Mouse (Mus musculus): Measurements from ENCODE around the gene Prkar1b. TPM values are rescaled to one million over a fixed set of nuclear protein-coding genes. Genes with fewer than 3 reads are reported as not detected.

Prkar1b gene
- total RNA-seq, 4 experiments from 2014 or later = 413 to 462 (median 429) TPM

GRCm38 (mm10) chr5:139066861-139067614, 82.8 kb downstream of the Prkar1b start:
- no peak for DNase-seq (ENCODE audit: low spot score in 2 of 2)

GRCm38 (mm10) chr5:139064611-139065010, 85.2 kb downstream of the Prkar1b start:
- DNase-seq (ENCODE audit: low spot score in 2 of 2) = no peak

- DNase-seq (ENCODE audit: low spot score in 2 of 2) = no peak
These were observed 88.1 kb downstream of the Prkar1b start for GRCm38 (mm10) chr5:139061680-139062079.

GRCm38 (mm10) chr5:139060460-139061051, 89.2 kb downstream of the Prkar1b start:
- DNase-seq (ENCODE audit: low spot score in 2 of 2) = no peak

- no peak for DNase-seq (ENCODE audit: low spot score in 2 of 2)
These were observed 96.6 kb downstream of the Prkar1b start for GRCm38 (mm10) chr5:139053176-139053575.

- DNase-seq (ENCODE audit: low spot score in 2 of 2) = peak; percentile 70 to 73
These were observed 98.5 kb downstream of the Prkar1b start for GRCm38 (mm10) chr5:139051276-139051675.

- peak in 1 of 2 experiments; percentile 24 for DNase-seq (ENCODE audit: low spot score in 2 of 2)
These were observed 100.4 kb downstream of the Prkar1b start for GRCm38 (mm10) chr5:139049367-139049766.

- DNase-seq (ENCODE audit: low spot score in 2 of 2) = peak in 1 of 2 experiments; percentile 23
These were observed 102.6 kb downstream of the Prkar1b start for GRCm38 (mm10) chr5:139047171-139047570.

- no peak for DNase-seq (ENCODE audit: low spot score in 2 of 2)
These were observed 103.2 kb downstream of the Prkar1b start for GRCm38 (mm10) chr5:139046636-139047035.

- no peak for DNase-seq (ENCODE audit: low spot score in 2 of 2)
These were observed 106.3 kb downstream of the Prkar1b start for GRCm38 (mm10) chr5:139043546-139043945.

GRCm38 (mm10) chr5:139042299-139042698, 107.5 kb downstream of the Prkar1b start:
- no peak for DNase-seq (ENCODE audit: low spot score in 2 of 2)

GRCm38 (mm10) chr5:139035171-139035570, 114.6 kb downstream of the Prkar1b start:
- no peak for DNase-seq (ENCODE audit: low spot score in 2 of 2)

GRCm38 (mm10) chr5:139034746-139035145, 115.1 kb downstream of the Prkar1b start:
- no peak for DNase-seq (ENCODE audit: low spot score in 2 of 2)

- no peak for DNase-seq (ENCODE audit: low spot score in 2 of 2)
These were observed 116.1 kb downstream of the Prkar1b start for GRCm38 (mm10) chr5:139033406-139034317.

GRCm38 (mm10) chr5:139027603-139028002, 122.2 kb downstream of the Prkar1b start:
- no peak for DNase-seq (ENCODE audit: low spot score in 2 of 2)

- no peak for DNase-seq (ENCODE audit: low spot score in 2 of 2)
These were observed 125.3 kb downstream of the Prkar1b start for GRCm38 (mm10) chr5:139024351-139025105.

- no peak for DNase-seq (ENCODE audit: low spot score in 2 of 2)
These were observed 129.2 kb downstream of the Prkar1b start for GRCm38 (mm10) chr5:139020595-139020994.

- DNase-seq (ENCODE audit: low spot score in 2 of 2) = no peak
These were observed 132.3 kb downstream of the Prkar1b start for GRCm38 (mm10) chr5:139017371-139018124.

- DNase-seq (ENCODE audit: low spot score in 2 of 2) = no peak
These were observed 134.7 kb downstream of the Prkar1b start for GRCm38 (mm10) chr5:139015097-139015496.

- no peak for DNase-seq (ENCODE audit: low spot score in 2 of 2)
These were observed 139.2 kb downstream of the Prkar1b start for GRCm38 (mm10) chr5:139010649-139011048.

Measured in layer of hippocampus, adult 8-10 months (tissue).